Mouse (Mus musculus): Measurements from ENCODE around the gene Dlk2.

Gene Dlk2

DNA sequence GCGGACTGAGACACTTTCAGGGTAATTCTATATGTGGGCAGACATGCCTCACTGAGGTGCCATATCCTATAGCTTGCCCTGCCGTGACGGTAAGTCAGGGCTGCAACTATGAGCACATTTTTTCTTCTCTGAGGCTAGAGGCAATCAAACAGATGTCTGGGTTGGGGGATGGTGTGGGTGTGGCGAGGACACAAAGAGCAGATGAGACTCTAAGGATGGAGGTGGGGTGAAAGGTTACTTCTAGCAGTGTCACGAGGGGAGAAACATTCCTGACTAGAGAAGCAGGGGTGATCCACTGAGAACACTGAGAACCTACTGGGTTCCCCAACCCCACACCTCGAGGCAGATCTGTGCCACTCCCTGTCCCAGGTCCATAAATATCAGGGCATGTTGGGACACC lies 30.2 kb upstream of the Dlk2 start:
- no peaks in the 10 kb centered on the region for H3K27me3 ChIP-seq (ENCODE audit: control insufficient read depth, insufficient read depth, low read length, poor library complexity, severe bottlenecking)
- DNase-seq (ENCODE audit: low read depth, low spot score) = no peak
- H3K36me3 ChIP-seq (ENCODE audit: control insufficient read depth, insufficient read depth, low read length, poor library complexity, severe bottlenecking) = peaks cover 5% of the 10 kb centered on the region

DNA sequence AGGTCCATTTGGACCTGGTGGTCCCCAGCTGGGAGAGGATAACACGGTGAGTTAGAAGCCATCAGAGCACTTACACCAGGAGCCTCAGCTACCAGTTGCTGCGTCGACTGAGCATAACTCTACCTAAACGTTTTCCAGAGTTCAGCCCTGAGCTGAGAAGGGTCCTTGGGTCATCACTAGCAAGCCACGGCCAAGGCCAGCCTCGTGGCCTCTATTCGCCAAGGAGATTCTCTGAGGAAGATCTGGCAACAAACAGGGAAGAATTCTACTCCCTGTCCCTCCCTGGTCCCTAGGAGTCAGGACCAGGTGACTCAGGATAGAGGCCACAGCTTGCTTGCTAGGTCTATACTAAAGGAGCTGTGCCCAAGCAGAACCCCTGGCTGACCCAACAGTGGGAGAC lies 29.7 kb upstream of the Dlk2 start:
- no peak for DNase-seq (ENCODE audit: low read depth, low spot score)
- Histone ChIP-seq H3K36me3 (ENCODE audit: control insufficient read depth, insufficient read depth, low read length, poor library complexity, severe bottlenecking) (peaks cover 5% of the 10 kb centered on the region), H3K27me3 (ENCODE audit: control insufficient read depth, insufficient read depth, low read length, poor library complexity, severe bottlenecking) (no peaks in the 10 kb centered on the region)

DNA sequence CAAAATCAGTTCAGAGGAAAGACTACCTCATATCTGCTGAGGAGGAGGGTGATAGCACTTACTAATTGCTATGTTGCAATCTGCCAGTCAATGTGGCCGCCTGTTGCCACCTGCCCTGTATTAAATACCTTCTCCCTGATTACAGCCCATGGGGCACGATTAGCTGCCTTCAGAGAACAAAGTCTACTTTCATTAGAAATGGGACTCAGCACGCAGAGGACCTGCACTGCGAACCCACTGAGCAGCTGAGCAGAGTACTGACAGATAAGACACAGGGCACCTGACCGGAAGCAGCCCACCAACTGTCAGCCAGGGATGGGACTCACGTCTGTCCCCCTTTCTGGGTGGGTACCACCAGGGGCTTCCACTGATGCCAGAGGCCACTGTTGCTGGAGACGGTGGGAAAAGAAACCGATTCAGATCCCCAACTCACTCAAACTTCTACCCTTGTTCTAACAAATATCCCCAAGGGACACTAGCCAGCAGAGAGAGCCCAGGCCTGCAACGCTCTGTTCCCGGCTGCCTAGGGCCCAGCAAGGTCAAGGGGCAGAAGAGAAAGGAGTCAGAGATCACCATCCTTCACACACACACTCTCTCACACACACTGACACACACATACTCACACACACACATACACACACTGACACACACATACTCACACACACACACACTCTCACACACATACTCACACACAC lies 29.0 kb upstream of the Dlk2 start:
- DNase-seq (ENCODE audit: low read depth, low spot score) = no peak
- H3K27me3 ChIP-seq (ENCODE audit: control insufficient read depth, insufficient read depth, low read length, poor library complexity, severe bottlenecking) = no peaks in the 10 kb centered on the region
- peaks cover 4% of the 10 kb centered on the region for H3K36me3 ChIP-seq (ENCODE audit: control insufficient read depth, insufficient read depth, low read length, poor library complexity, severe bottlenecking)

DNA sequence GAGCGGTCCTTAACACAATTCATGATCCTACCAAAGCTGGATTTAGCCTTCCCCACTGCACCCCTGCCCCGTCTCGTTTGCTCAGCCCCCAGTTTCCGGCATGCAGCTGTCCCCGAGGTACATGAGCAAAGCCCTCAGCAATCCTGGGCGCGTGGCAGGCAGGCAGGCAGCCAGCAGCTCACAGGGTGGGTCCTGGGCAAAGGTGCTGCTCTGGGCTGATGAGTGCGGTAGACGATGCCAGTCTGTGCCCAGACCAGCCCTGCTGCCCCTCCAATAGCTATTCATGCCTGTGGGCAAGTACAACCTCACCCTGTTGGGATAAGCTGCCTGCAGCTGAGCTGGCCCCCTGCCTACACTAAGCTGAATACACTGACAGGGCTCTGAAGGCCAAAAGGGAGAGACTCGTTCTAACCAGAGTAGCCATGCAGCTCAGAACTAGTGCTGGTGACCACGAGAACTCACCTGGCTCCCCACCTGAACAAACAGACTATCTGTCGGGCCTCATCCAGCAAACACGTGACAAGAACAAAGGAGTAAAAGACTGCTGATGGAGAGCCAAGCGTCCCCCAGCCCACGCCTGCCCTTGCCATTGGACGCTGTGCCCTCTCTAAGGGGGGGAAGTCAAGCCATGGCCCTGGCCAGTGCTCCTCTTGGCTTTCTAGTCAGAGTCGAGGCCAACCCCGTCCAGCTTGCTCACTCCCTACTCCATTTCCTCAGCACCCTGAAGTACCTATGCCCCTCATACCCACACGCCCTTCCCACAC lies 27.3 kb upstream of the Dlk2 start:
- no peaks in the 10 kb centered on the region for H3K27me3 ChIP-seq (ENCODE audit: control insufficient read depth, insufficient read depth, low read length, poor library complexity, severe bottlenecking)
- H3K36me3 ChIP-seq (ENCODE audit: control insufficient read depth, insufficient read depth, low read length, poor library complexity, severe bottlenecking) = peaks cover 1% of the 10 kb centered on the region; the same call in 1 of the 2 replicates
- no peak for DNase-seq (ENCODE audit: low read depth, low spot score)

DNA sequence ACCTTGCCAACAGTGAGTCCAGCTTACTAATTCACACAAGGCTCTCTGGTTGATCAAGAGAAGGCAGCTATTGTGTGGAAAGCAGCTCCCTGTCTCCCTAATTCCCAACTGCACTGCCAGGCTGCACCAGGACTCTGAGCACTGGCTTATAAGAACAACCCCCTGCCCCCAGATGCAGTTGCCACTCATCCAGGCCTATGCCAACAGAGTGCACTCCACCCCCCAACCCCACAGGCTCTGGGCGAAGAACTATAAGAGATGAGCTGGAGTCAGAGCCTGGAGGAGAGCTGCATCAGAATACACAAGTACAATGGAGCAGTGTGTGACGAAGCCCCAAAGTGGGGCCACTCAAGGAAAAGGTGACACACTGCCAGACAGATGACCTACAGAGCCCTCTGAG lies 25.2 kb upstream of the Dlk2 start:
- Histone ChIP-seq H3K36me3 (ENCODE audit: control insufficient read depth, insufficient read depth, low read length, poor library complexity, severe bottlenecking) (0 out of 2 replicates have a peak, but pooled peaks cover 1% of the 10 kb centered on the region), H3K27me3 (ENCODE audit: control insufficient read depth, insufficient read depth, low read length, poor library complexity, severe bottlenecking) (no peaks in the 10 kb centered on the region)
- no peak for DNase-seq (ENCODE audit: low read depth, low spot score)

DNA sequence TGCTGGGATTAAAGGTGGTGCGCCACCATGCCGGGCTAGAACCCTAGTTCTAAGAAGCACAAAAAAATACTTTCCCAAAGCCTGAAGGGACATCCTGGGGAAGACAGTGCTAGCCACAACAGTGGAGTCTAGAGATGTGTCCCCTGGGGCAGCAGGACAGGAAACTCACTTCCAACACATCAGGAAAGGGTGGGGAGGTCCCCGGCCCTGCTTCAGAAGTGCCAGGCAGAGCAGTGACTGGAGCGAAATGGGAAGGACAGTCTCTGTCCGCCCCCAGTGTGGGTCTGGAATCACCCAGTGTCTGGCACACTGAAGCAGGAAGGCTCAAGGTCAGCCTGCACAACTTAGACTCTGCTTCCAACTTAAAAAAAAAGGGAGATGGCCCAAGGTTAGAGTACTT lies 24.5 kb upstream of the Dlk2 start:
- Histone ChIP-seq H3K36me3 (ENCODE audit: control insufficient read depth, insufficient read depth, low read length, poor library complexity, severe bottlenecking) (0 out of 2 replicates have a peak, but pooled peaks cover 1% of the 10 kb centered on the region), H3K27me3 (ENCODE audit: control insufficient read depth, insufficient read depth, low read length, poor library complexity, severe bottlenecking) (no peaks in the 10 kb centered on the region)
- no peak for DNase-seq (ENCODE audit: low read depth, low spot score)

DNA sequence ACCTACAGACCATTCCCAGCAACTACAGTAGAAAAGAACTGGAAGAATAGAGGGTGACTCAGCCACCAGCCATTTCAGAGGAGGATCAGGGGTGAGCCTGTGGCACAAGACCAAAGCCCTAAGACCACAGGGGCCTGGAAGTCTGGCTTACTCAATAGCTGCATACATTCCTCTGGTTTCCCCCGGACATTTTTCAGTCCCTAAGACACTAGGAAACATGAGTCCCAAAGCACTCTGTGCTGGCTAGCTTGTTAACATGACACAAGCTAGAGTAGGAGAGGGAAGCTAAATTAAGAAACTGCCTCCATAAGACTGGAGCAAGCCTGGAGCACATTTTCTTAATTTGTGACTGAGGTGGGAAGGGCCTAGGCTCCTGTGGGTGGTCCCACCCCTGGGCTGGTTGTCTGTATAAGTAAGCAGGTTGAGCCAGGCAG lies 23.4 kb upstream of the Dlk2 start:
- no peaks in the 10 kb centered on the region for H3K27me3 ChIP-seq (ENCODE audit: control insufficient read depth, insufficient read depth, low read length, poor library complexity, severe bottlenecking)
- DNase-seq (ENCODE audit: low read depth, low spot score) = no peak
- peaks cover 1% of the 10 kb centered on the region; the same call in 1 of the 2 replicates for H3K36me3 ChIP-seq (ENCODE audit: control insufficient read depth, insufficient read depth, low read length, poor library complexity, severe bottlenecking)

DNA sequence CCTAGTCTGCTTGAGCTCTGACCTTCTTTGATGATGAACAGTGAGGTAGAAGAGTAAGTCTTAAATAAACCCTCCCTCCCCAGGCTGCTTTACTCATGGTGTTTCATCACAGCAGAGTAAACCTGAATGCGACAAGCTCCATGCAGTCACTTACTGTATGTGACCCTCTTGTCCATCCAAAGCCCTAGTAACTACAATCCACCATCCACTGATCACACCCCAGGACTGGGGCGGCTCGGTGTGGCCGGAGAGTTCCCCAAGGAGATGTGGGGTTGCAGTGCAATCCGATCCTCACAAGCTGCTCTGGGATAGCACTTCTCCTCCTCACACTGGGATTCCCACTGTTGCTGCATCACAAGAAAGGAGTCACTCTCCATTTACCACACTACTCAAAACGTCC lies 22.8 kb upstream of the Dlk2 start:
- no peak for DNase-seq (ENCODE audit: low read depth, low spot score)

DNA sequence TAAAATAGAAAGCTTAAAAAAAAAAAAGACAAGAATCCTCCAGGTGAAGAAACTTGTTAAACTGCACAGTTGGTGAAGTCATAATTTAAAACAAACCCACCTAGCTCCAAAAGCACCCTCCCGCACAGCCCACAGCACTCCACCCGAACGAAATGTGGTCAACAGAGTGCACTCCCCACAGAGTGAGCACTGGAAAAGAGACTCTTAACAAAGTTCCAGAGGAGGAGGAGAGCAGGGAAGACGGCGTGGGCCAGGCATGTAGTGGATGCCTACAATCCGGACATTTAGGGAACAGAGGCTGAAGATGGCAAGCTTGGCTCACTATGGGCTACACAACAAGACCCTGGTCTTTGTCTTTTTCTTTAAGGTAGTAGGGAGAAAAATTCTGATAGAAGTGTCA lies 22.2 kb upstream of the Dlk2 start:
- peaks cover 2% of the 10 kb centered on the region for H3K36me3 ChIP-seq (ENCODE audit: control insufficient read depth, insufficient read depth, low read length, poor library complexity, severe bottlenecking)

More for the DNA sequence above, 22.8 kb upstream of the Dlk2 start:
- Histone ChIP-seq H3K27me3 (ENCODE audit: control insufficient read depth, insufficient read depth, low read length, poor library complexity, severe bottlenecking) (no peaks in the 10 kb centered on the region), H3K36me3 (ENCODE audit: control insufficient read depth, insufficient read depth, low read length, poor library complexity, severe bottlenecking) (peaks cover 2% of the 10 kb centered on the region)

DNA sequence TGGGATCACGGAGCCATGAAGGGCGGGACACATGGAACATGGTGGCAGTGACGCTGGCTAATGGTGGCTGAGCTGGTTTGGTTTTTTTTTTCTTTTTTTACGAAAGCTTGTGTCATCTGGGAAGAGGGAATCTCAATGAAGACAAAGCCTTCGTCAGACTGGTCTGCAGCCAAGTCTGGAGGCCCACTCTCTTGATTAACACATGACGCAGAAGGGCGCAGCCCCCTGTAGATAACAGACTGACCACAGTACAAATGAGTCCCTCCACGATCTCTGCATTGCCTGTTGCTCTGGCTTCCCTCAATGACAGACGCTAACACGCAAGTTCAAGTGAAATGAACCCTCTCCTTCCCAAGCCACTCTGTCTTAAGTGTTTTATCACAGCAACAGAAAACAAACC lies 21.7 kb upstream of the Dlk2 start:
- no peak for DNase-seq (ENCODE audit: low read depth, low spot score)
- H3K27me3 ChIP-seq (ENCODE audit: control insufficient read depth, insufficient read depth, low read length, poor library complexity, severe bottlenecking) = no peaks in the 10 kb centered on the region
- H3K36me3 ChIP-seq (ENCODE audit: control insufficient read depth, insufficient read depth, low read length, poor library complexity, severe bottlenecking) = peaks cover 2% of the 10 kb centered on the region

More for the DNA sequence above, 22.2 kb upstream of the Dlk2 start:
- H3K27me3 ChIP-seq (ENCODE audit: control insufficient read depth, insufficient read depth, low read length, poor library complexity, severe bottlenecking) = no peaks in the 10 kb centered on the region
- no peak for DNase-seq (ENCODE audit: low read depth, low spot score)

DNA sequence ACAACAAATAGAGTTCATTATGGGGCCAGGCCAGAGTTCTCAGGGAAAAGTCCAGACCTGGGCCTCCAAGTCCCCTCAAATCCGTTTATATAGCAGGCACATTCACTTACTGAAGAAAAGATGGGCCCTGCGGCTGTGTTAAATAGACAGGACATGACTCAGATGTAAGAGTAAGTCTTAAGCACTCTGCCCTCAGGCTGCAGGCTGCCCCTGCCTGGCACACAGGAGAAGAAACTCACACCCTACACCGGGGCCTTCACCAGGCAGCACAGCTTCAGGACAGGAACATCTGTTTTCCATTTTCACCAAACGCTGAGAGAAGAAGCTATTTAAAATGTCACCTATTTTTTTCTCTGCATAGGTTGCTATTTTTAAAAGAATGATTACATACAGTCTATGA lies 19.6 kb upstream of the Dlk2 start:
- no peak for DNase-seq (ENCODE audit: low read depth, low spot score)
- Histone ChIP-seq H3K36me3 (ENCODE audit: control insufficient read depth, insufficient read depth, low read length, poor library complexity, severe bottlenecking) (peaks cover 2% of the 10 kb centered on the region), H3K27me3 (ENCODE audit: control insufficient read depth, insufficient read depth, low read length, poor library complexity, severe bottlenecking) (no peaks in the 10 kb centered on the region)

DNA sequence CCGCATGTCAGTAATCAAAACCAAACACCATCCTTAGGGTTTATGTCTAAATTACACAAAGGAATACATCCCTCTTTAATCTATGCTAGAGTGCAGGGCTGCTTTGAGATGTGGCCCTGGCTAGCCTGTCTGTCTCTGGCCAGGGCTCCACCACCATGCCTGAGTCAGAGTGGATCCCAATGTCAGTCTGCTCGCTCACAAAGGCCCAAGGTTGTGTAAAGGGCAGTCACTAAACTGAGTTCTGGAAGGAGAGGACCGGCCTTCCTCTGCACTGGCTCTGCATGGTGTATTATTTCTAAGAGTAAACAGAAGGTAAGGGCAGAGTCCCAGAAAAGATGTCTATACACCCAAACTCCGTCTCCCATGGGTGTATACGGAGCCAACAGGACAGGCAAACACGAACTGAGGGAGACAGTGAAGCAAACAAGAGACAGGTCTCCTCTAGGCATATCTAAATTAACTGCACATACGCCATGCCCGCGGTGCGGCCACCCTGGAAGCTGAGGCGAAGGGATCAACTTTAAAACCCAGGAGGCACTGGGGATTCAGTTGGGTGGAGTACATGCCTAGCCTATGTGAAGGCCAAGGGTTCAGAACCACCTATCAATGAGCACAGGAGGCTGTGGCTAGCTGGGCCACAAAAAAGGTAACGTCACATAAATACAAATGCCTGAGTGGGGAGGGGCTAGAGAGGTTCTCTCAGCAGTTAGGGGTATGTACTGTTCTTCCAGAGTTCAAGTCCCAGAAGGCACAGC lies 19.0 kb upstream of the Dlk2 start:
- DNase-seq (ENCODE audit: low read depth, low spot score) = no peak
- peaks cover 2% of the 10 kb centered on the region for H3K36me3 ChIP-seq (ENCODE audit: control insufficient read depth, insufficient read depth, low read length, poor library complexity, severe bottlenecking)
- H3K27me3 ChIP-seq (ENCODE audit: control insufficient read depth, insufficient read depth, low read length, poor library complexity, severe bottlenecking) = no peaks in the 10 kb centered on the region

DNA sequence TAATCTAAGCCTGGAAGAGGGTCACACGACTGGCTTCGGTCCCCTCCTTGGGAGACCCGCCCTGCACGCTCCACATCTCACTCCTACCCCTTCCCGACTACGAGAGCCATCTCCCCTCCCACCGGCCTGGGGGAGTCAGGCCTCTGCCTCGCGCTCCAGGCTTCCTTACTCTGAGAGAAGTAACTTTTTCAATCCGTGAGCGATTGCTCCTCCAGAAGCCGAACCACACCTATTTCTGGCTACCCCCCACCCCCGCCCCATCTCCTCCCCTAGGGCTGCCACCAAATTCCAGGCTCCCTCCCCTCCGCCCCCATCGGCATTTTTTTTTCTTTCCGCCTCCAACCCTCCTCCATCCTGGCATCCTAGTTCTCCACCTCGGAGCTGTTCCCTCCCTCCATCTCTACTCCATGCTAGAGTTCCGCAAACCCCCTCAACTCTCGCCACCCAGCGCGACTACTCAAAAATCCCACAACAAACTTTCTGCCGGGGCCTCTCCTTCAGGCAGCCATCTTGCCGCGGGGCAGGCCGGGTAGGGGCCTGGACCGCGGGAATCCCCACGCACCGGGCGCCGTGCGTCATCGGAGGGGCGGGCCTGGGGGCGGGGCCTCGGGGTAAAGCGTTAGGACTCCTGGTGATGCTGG lies 14.6 kb upstream of the Dlk2 start, which contains the start of gene Tjap1:
Tjap1 (minus strand) TSS at position 544 of the 641 bp plus-strand sequence.
- Histone ChIP-seq H3K27me3 (ENCODE audit: control insufficient read depth, insufficient read depth, low read length, poor library complexity, severe bottlenecking) (no peaks in the 10 kb centered on the region), H3K36me3 (ENCODE audit: control insufficient read depth, insufficient read depth, low read length, poor library complexity, severe bottlenecking) (peaks cover 2% of the 10 kb centered on the region)
- peak; percentile 84 for DNase-seq (ENCODE audit: low read depth, low spot score)

DNA sequence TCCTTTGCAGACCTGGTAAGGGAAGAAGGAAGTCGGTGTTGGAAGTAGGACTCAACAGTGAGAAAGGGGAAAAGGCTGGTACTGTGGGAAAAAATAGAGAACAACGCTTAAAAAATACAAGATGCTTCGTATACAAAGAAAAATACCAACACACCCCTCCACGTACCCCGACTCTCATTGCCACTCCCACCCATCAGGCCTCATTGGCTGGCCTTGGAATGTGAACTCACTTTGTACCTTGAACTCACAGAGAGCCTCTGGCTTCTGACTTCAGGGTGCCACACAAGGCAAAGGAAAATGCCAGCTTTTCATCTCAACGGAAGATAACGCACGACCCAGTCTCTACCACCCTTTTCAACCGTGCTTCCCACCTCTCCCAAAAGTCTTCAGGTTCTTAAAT lies 14.1 kb upstream of the Dlk2 start:
- DNase-seq (ENCODE audit: low read depth, low spot score) = no peak
- Histone ChIP-seq H3K27me3 (ENCODE audit: control insufficient read depth, insufficient read depth, low read length, poor library complexity, severe bottlenecking) (no peaks in the 10 kb centered on the region), H3K36me3 (ENCODE audit: control insufficient read depth, insufficient read depth, low read length, poor library complexity, severe bottlenecking) (peaks cover 2% of the 10 kb centered on the region)
